Mouse (Mus musculus) midbrain, embryonic 11.5 days (tissue): ENCODE results near the gene Zfp346. TPM values are rescaled to one million over a fixed set of nuclear protein-coding genes. Genes with fewer than 3 reads are reported as not detected.

Experiments
- ATAC-seq: fragments of 200-750 bp; cut with Nextera tagmentation; 2 replicates; pipeline ENCODE4 v1.8.0; 2017; ENCODE audit warnings: moderate TSS enrichment, moderate library complexity; ENCODE audit not compliant: low FRiP score
- DNase-seq: peaks from one replicate; pipeline ENCODE4 v3.0.0; 2015; ENCODE audit warnings: low spot score; ENCODE audit errors: missing footprints
- H3K27ac ChIP-seq: fragments of 300-500 bp; sonication (generic); 2 replicates; pipeline ENCODE4 v1.5.1; 2014; ENCODE audit warnings: low read depth, low read length
- H3K27me3 ChIP-seq: fragments of 300-500 bp; sonication (generic); 2 replicates; pipeline ENCODE4 v1.6.1; 2014; ENCODE audit warnings: mild to moderate bottlenecking, low read length, moderate library complexity, mixed read lengths; ENCODE audit not compliant: control insufficient read depth, insufficient read depth
- H3K36me3 ChIP-seq: fragments of 300-500 bp; sonication (generic); 2 replicates; pipeline ENCODE4 v1.6.1; 2014; ENCODE audit warnings: mild to moderate bottlenecking, low read length, moderate library complexity, mixed read lengths; ENCODE audit not compliant: control insufficient read depth, insufficient read depth
- H3K4me1 ChIP-seq: fragments of 300-500 bp; sonication (generic); 2 replicates; pipeline ENCODE4 v1.6.1; 2014; ENCODE audit warnings: low read length; ENCODE audit not compliant: control insufficient read depth, insufficient read depth
- H3K4me2 ChIP-seq: fragments of 300-500 bp; sonication (generic); 2 replicates; pipeline ENCODE4 v1.6.1; 2014; ENCODE audit warnings: mild to moderate bottlenecking, moderate library complexity
- H3K4me3 ChIP-seq: fragments of 300-500 bp; sonication (generic); 2 replicates; pipeline ENCODE4 v1.5.1; 2014; ENCODE audit warnings: low read depth, low read length
- H3K9ac ChIP-seq: fragments of 300-500 bp; sonication (generic); 2 replicates; pipeline ENCODE4 v1.6.1; 2014; ENCODE audit warnings: low read length
- H3K9me3 ChIP-seq: fragments of 300-500 bp; sonication (generic); 2 replicates; pipeline ENCODE4 v1.6.1; 2016; ENCODE audit warnings: low read length; ENCODE audit not compliant: control insufficient read depth
- WGBS: fragments of 180-500 bp; shearing (Covaris S2); extraction: QIAGEN DNeasy Blood & Tissue Kit; methylation state at CpG from one replicate; pipeline ENCODE4 v1.1.7; 2014; 5-methylcytosine and 5-hydroxymethylcytosine counted together
- polyA plus RNA-seq: library from polyadenylated mRNA; unstranded; fragments of >200 nt; fragmentation: Nextera tagmentation; extraction: Ambion mirVana; gene quantifications from 2 replicates; pipeline ENCODE4 v1.2.1, GENCODE M21; 2014

Gene Zfp346
- polyA plus RNA-seq, 1 experiment from 2014 or later = 19.7 TPM

GRCm38 (mm10) chr13:55177903-55178496 is 72.9 kb downstream of the Zfp346 start:
- Histone ChIP-seq H3K27ac (no peak overlapping the region), H3K36me3 (no peaks in the 10 kb centered on the region), H3K9me3 (no peaks in the 10 kb centered on the region), H3K9ac (no peak overlapping the region), H3K4me2 (no peak overlapping the region), H3K4me1 (no peaks in the 10 kb centered on the region), H3K4me3 (no peak overlapping the region), H3K27me3 (no peaks in the 10 kb centered on the region)
- DNase-seq (peak; percentile 87), ATAC-seq (no peak)
- 65% methylated on average over 4 of the region's 4 CpGs for WGBS

DNA sequence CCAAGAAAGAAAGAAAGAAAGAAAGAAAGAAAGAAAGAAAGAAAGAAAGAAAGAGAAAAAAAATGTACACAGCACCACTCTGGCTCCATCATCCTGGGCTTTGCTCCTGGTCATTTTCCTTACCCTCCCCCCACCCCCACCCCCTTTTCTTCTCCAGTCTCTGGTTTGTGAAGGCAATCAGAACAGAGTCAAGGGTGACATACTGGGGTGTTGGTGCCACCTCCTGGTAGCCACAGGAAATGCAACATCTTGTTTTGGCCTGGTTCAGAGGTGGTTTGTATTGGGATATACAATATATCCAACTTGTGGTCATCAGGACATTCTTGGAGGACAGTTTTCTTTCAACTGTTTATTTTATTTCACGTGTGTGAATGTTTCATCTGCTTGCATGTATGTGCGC is 73.4 kb downstream of the Zfp346 start:
- no peak overlapping the region for H3K9ac ChIP-seq
- H3K4me2 ChIP-seq = no peak overlapping the region
- H3K27me3 ChIP-seq = no peaks in the 10 kb centered on the region
- WGBS = 30% methylated on average over 2 of the region's 2 CpGs
- no peaks in the 10 kb centered on the region for H3K4me1 ChIP-seq
- ATAC-seq = peak; percentile 36; the same call in 1 of the 2 replicates
- peak; percentile 98 for DNase-seq
- no peaks in the 10 kb centered on the region for H3K36me3 ChIP-seq
- no peak overlapping the region for H3K4me3 ChIP-seq
- H3K27ac ChIP-seq = no peak overlapping the region
- H3K9me3 ChIP-seq = no peaks in the 10 kb centered on the region

DNA sequence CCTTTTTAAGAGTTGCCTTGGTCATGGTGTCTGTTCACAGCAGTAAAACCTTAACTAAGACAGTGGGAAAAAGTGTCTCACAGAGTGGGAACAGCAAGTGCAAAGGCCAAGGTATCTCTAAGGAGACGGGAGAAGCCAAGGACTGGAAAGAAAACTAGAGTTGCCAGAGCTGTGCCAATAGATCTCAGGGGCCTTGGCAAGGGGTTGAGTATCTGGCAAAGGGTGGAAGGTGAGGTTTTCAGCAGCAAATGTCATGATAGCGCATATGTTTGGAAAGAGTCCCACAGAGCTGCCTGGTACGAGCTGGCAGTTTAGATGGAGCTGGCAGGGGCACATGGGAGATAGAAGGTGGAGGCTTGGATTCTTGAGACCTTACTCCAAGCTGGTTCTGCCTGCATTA is 74.5 kb downstream of the Zfp346 start:
- DNase-seq = no peak
- 92% methylated on average over 3 of the region's 3 CpGs for WGBS
- ATAC-seq = no peak

GRCm38 (mm10) chr13:55181786-55182172 is 76.7 kb downstream of the Zfp346 start:
- Histone ChIP-seq H3K27ac (no peak overlapping the region), H3K9me3 (no peaks in the 10 kb centered on the region), H3K9ac (no peak overlapping the region), H3K27me3 (no peaks in the 10 kb centered on the region), H3K36me3 (no peaks in the 10 kb centered on the region), H3K4me3 (no peak overlapping the region; the same call in 1 of the 2 replicates), H3K4me2 (peak overlapping the region; percentile 41), H3K4me1 (no peaks in the 10 kb centered on the region)
- 73% methylated on average over 2 of the region's 2 CpGs for WGBS
- ATAC-seq (no peak), DNase-seq (no peak)

More for the DNA sequence above, 74.5 kb downstream of the Zfp346 start:
- no peaks in the 10 kb centered on the region for H3K4me1 ChIP-seq
- no peak overlapping the region for H3K4me2 ChIP-seq
- H3K9ac ChIP-seq = no peak overlapping the region
- H3K36me3 ChIP-seq = no peaks in the 10 kb centered on the region
- no peak overlapping the region for H3K27ac ChIP-seq
- H3K27me3 ChIP-seq = no peaks in the 10 kb centered on the region
- no peaks in the 10 kb centered on the region for H3K9me3 ChIP-seq
- H3K4me3 ChIP-seq = no peak overlapping the region

GRCm38 (mm10) chr13:55182173-55182894 is 77.2 kb downstream of the Zfp346 start:
- H3K9me3 ChIP-seq = no peaks in the 10 kb centered on the region
- 4% methylated on average over 23 of the region's 23 CpGs for WGBS
- H3K9ac ChIP-seq = peak overlapping the region; percentile 47; the same call in 1 of the 2 replicates
- H3K4me2 ChIP-seq = peak overlapping the region; percentile 41
- H3K27me3 ChIP-seq = no peaks in the 10 kb centered on the region
- DNase-seq = peak; percentile 97
- H3K27ac ChIP-seq = 0 out of 2 replicates have a peak overlapping the region, but pooled peaks have one; percentile 6
- H3K36me3 ChIP-seq = no peaks in the 10 kb centered on the region
- peak overlapping the region; percentile 15 for H3K4me3 ChIP-seq
- peak; percentile 82 for ATAC-seq
- no peaks in the 10 kb centered on the region for H3K4me1 ChIP-seq

DNA sequence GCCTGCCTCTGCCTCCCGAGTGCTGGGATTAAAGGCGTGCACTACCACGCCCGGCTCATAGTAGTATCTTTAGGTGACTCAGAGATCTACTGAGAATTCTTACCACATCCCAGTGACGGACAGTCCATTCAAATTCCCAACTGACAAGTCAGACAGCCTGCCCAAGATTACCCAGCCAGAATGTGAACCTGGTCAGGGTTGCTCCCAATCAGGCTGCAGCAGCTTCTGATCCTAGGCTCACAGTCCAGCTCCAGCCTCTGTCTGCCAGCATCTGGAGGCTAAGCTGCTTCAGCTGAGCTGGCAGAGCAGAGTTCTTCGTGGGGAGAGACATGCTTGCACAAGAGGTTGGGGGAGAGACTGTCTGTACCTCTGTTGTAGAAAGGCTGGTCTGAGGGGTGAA is 78.3 kb downstream of the Zfp346 start:
- DNase-seq (no peak), ATAC-seq (no peak)
- Histone ChIP-seq H3K27ac (no peak overlapping the region), H3K36me3 (no peaks in the 10 kb centered on the region), H3K4me2 (no peak overlapping the region), H3K9ac (no peak overlapping the region), H3K9me3 (no peaks in the 10 kb centered on the region), H3K27me3 (no peaks in the 10 kb centered on the region), H3K4me3 (no peak overlapping the region), H3K4me1 (no peaks in the 10 kb centered on the region)
- 87% methylated on average over 6 of the region's 6 CpGs for WGBS

Other genes with a start within 250 kb of the Zfp346 start
- 2.2 and 2.9 TPM in 2 replicates for gene Unc5a, start 155.9 kb upstream of the Zfp346 start, polyA plus RNA-seq
- gene Hk3, start 83.9 kb upstream of the Zfp346 start, polyA plus RNA-seq = 0.94 and 0.95 TPM in 2 replicates
- gene Uimc1, start 5.0 kb upstream of the Zfp346 start, polyA plus RNA-seq = 26.7 and 29.0 TPM in 2 replicates
- not detected in 2 replicates for gene Gm17617, start 28.2 kb downstream of the Zfp346 start, polyA plus RNA-seq
- 0.18 and 0.33 TPM in 2 replicates for gene Fgfr4, start 47.3 kb downstream of the Zfp346 start, polyA plus RNA-seq
- gene Nsd1, start 104.5 kb downstream of the Zfp346 start, polyA plus RNA-seq = 68.0 TPM in 2 replicates
- 404 and 434 TPM in 2 replicates for gene Prelid1, start 215.2 kb downstream of the Zfp346 start, polyA plus RNA-seq
- gene Rab24, start 216.6 kb downstream of the Zfp346 start, polyA plus RNA-seq = 87.9 and 88.0 TPM in 2 replicates
- 26.9 and 30.6 TPM in 2 replicates for gene Mxd3, start 224.5 kb downstream of the Zfp346 start, polyA plus RNA-seq